Mouse (Mus musculus): ENCODE measurements around the gene Fermt3.

DNA sequence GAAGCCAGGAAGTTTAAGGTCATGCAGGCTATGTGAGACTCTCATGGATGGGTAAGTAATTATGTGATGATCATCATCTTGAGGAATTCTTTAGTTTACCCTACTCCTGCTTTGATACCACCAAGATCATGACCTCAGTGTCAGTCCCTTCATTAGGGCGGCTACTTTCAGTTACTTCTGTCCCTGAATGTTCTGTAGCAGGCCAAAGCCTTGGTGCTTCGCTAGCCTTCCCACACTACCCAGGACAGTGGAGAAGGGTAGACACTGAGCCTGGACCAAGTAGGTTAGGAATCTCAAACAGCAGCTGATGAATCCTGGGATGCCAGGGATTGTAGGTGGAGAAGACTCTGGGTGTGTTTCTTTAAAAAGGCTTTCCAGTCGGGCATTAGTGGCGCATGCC lies 37.8 kb downstream of the Fermt3 start:
- TF ChIP-seq GATA1 (IDR thresholded peaks at IDR 0.05; ENCODE audit: low read length) (no peak), TAL1 (IDR thresholded peaks at IDR 0.05; ENCODE audit: low read length) (no peak)
